Comparison of ENCODE assay signal across 9 mouse cellular contexts in genomic region chr2:116893316-116893987, GRCm38 (mm10). TPM values are rescaled to one million over a fixed set of nuclear protein-coding genes. Genes with fewer than 3 reads are reported as not detected.
DNase-seq lines count a peak whose midpoint lies in the region; ATAC-seq lines count a peak whose summit lies in the region.
"Had no signal": no experiment of that assay in that cellular context is flagged by ENCODE, and none has a peak within 500 bp of the region (broad histone marks: within the 10 kb centered on the region; RNA-seq: fewer than 3 reads in every experiment).

No protein-coding gene starts in this region.

- H3K9ac ChIP-seq in heart, embryonic 13.5 days, result no peak overlapping the region
- no peak overlapping the region for H3K9ac ChIP-seq in hindbrain, embryonic 12.5 days
- no peak overlapping the region for H3K9ac ChIP-seq in midbrain, embryonic 12.5 days (replicated peaks)

- H3K36me3 ChIP-seq in heart, embryonic 13.5 days, result no peaks in the 10 kb centered on the region
- no peaks in the 10 kb centered on the region for H3K36me3 ChIP-seq in embryonic facial prominence, embryonic 10.5 days (replicated peaks)
- no peaks in the 10 kb centered on the region for H3K36me3 ChIP-seq in hindbrain, embryonic 12.5 days
- no peaks in the 10 kb centered on the region for H3K36me3 ChIP-seq in midbrain, embryonic 12.5 days

- peak overlapping the region; percentile 47 for H3K4me3 ChIP-seq in heart, embryonic 13.5 days
- peak overlapping the region; percentile 55 for H3K4me3 ChIP-seq in embryonic facial prominence, embryonic 10.5 days
- H3K4me3 ChIP-seq in hindbrain, embryonic 12.5 days, result peak overlapping the region; percentile 33; the same call in 1 of the 2 replicates
- peak overlapping the region; percentile 39 for H3K4me3 ChIP-seq in midbrain, embryonic 12.5 days

- peak overlapping the region; percentile 74 for H3K4me2 ChIP-seq in heart, embryonic 13.5 days
- peak overlapping the region; percentile 68 for H3K4me2 ChIP-seq in hindbrain, embryonic 12.5 days (replicated peaks)
- peak overlapping the region; percentile 67 for H3K4me2 ChIP-seq in midbrain, embryonic 12.5 days (replicated peaks)

- no peaks in the 10 kb centered on the region for H3K9me3 ChIP-seq in heart, embryonic 13.5 days
- H3K9me3 ChIP-seq in embryonic facial prominence, embryonic 10.5 days, result no peaks in the 10 kb centered on the region
- no peaks in the 10 kb centered on the region for H3K9me3 ChIP-seq in hindbrain, embryonic 12.5 days (replicated peaks)
- no peaks in the 10 kb centered on the region for H3K9me3 ChIP-seq in midbrain, embryonic 12.5 days

- H3K4me1 ChIP-seq in heart, embryonic 13.5 days, result 0 out of 2 replicates have a peak, but pooled peaks cover 5% of the 10 kb centered on the region
- H3K4me1 ChIP-seq in embryonic facial prominence, embryonic 10.5 days, result peaks cover 12% of the 10 kb centered on the region
- H3K4me1 ChIP-seq in hindbrain, embryonic 12.5 days, result 0 out of 2 replicates have a peak, but pooled peaks cover 7% of the 10 kb centered on the region
- H3K4me1 ChIP-seq in midbrain, embryonic 12.5 days, result peaks cover 4% of the 10 kb centered on the region; the same call in 1 of the 2 replicates

- DNase-seq in heart, adult 18-20 months, result no peak
- no peak for DNase-seq in embryonic facial prominence, embryonic 10.5 days (ENCODE audit: low spot score)
- no peak for DNase-seq in cerebellum, postnatal 36 days
- DNase-seq in right cerebral cortex, postnatal 36 days (ENCODE audit: low spot score in 2 of 2), result no peak
- DNase-seq: gastrocnemius, postnatal 10 days had no signal

- H3K27ac ChIP-seq in heart, embryonic 13.5 days (replicated peaks), result no peak overlapping the region
- no peak overlapping the region for H3K27ac ChIP-seq in embryonic facial prominence, embryonic 10.5 days (replicated peaks)
- no peak overlapping the region for H3K27ac ChIP-seq in hindbrain, embryonic 12.5 days
- H3K27ac ChIP-seq in midbrain, embryonic 12.5 days (replicated peaks), result no peak overlapping the region

- WGBS in heart, embryonic 13.5 days, result 39% methylated on average over 13 of the region's 14 CpGs
- 36% methylated on average over 14 of the region's 14 CpGs for WGBS in embryonic facial prominence, embryonic 10.5 days
- 41% methylated on average over 14 of the region's 14 CpGs for WGBS in hindbrain, embryonic 12.5 days
- 46% methylated on average over 13 of the region's 14 CpGs for WGBS in midbrain, embryonic 12.5 days

- no peak for ATAC-seq in heart, embryonic 13.5 days (ENCODE audit: extremely low read depth, insufficient number of reproducible peaks, low FRiP score, low TSS enrichment)
- peak; percentile 60 for ATAC-seq in hindbrain, embryonic 12.5 days (ENCODE audit: low FRiP score)
- ATAC-seq in midbrain, embryonic 12.5 days (ENCODE audit: low FRiP score, low read depth), result peak; percentile 55
- no peak for ATAC-seq in frontal cortex, adult (ENCODE audit: low TSS enrichment)

- peaks cover 2% of the 10 kb centered on the region; the same call in 1 of the 2 replicates for H3K27me3 ChIP-seq in heart, embryonic 13.5 days (replicated peaks)
- H3K27me3 ChIP-seq in embryonic facial prominence, embryonic 10.5 days (replicated peaks; ENCODE audit: low read depth, poor library complexity, severe bottlenecking), result no peaks in the 10 kb centered on the region
- no peaks in the 10 kb centered on the region for H3K27me3 ChIP-seq in hindbrain, embryonic 12.5 days
- peaks cover 18% of the 10 kb centered on the region for H3K27me3 ChIP-seq in midbrain, embryonic 12.5 days

RNA-seq across cellular contexts. Expression of gene Tmco5, which starts 15.0 kb away (rescaled TPM):
- polyA plus RNA-seq in heart, embryonic 13.5 days (2015; fragmentation: Nextera tagmentation; extraction: Ambion mirVana), result not detected in 2 replicates
- not detected for total RNA-seq in heart, adult 18-20 months (2021)
- not detected in 2 replicates for polyA plus RNA-seq in embryonic facial prominence, embryonic 10.5 days (2016; fragmentation: Nextera tagmentation; extraction: Ambion mirVana)
- polyA plus RNA-seq in hindbrain, embryonic 12.5 days (2016; fragmentation: Nextera tagmentation; extraction: Ambion mirVana), result not detected in 2 replicates
- not detected in 2 replicates for polyA plus RNA-seq in midbrain, embryonic 12.5 days (2016; fragmentation: Nextera tagmentation; extraction: Ambion mirVana)
- total RNA-seq: gastrocnemius, postnatal 10 days had no signal

Comparison
In these comparisons a context has a peak if more than half of its experiments do, and no peak if none do; other contexts are left out.
1. ATAC-seq: peak in hindbrain, embryonic 12.5 days (single experiment) and midbrain, embryonic 12.5 days (single experiment); none in heart, embryonic 13.5 days (single experiment) and frontal cortex, adult (single experiment).
2. Peak in every context shown above with its lines, with median percentiles within 50 percentile points of each other: H3K4me2 ChIP-seq and H3K4me3 ChIP-seq.